Mouse (Mus musculus): Measurements from ENCODE around the gene Anxa8. TPM values are rescaled to one million over a fixed set of nuclear protein-coding genes. Genes with fewer than 3 reads are reported as not detected.

Gene Anxa8
- polyA plus RNA-seq, 1 experiment from 2014 or later, result 2.7 TPM

DNA sequence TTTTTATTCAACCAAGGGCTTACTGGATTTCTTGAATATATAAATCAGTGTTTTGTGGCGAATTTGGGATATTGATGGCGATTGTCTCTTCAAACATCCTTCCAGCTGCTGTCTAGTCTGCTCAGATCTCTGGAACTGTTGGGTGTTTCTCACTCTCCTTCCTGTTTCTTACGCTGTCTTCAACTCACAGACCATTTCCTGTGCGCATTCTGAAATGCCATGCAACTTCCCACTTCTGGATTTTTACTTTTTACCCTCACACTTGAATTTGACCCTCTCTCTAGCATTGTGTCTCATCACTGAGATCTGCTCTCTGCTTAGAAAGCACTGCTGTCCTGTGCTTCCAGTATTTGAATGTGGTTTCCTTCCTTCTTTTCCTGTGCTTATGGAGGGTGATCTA, 21.8 kb downstream of the Anxa8 start:
- Histone ChIP-seq H3K36me3 (ENCODE audit: insufficient read depth, low read length) (no peaks in the 10 kb centered on the region), H3K9ac (replicated peaks; ENCODE audit: low read length) (no peak overlapping the region), H3K4me1 (ENCODE audit: insufficient read depth, low read length) (peaks cover 3% of the 10 kb centered on the region; the same call in 1 of the 2 replicates), H3K27me3 (ENCODE audit: insufficient read depth, low read length) (no peaks in the 10 kb centered on the region), H3K4me2 (replicated peaks; ENCODE audit: low read depth, low read length) (no peak overlapping the region), H3K27ac (ENCODE audit: low read length) (no peak overlapping the region), H3K4me3 (ENCODE audit: low read length) (no peak overlapping the region), H3K9me3 (ENCODE audit: low read length) (no peaks in the 10 kb centered on the region)
- no peak for ATAC-seq (ENCODE audit: low FRiP score, low TSS enrichment)
- WGBS, result 73% methylated on average over 4 of the region's 4 CpGs

GRCm38 (mm10) chr14:34114311-34114710, 28.5 kb downstream of the Anxa8 start:
- no peak overlapping the region for H3K9ac ChIP-seq (replicated peaks; ENCODE audit: low read length)
- no peaks in the 10 kb centered on the region for H3K9me3 ChIP-seq (ENCODE audit: low read length)
- no peaks in the 10 kb centered on the region for H3K27me3 ChIP-seq (ENCODE audit: insufficient read depth, low read length)
- H3K4me2 ChIP-seq (replicated peaks; ENCODE audit: low read depth, low read length), result no peak overlapping the region
- WGBS, result 78% methylated on average over 4 of the region's 4 CpGs
- no peak for ATAC-seq (ENCODE audit: low FRiP score, low TSS enrichment)
- H3K36me3 ChIP-seq (ENCODE audit: insufficient read depth, low read length), result no peaks in the 10 kb centered on the region
- H3K4me1 ChIP-seq (ENCODE audit: insufficient read depth, low read length), result peaks cover 6% of the 10 kb centered on the region; the same call in 1 of the 2 replicates
- H3K4me3 ChIP-seq (ENCODE audit: low read length), result no peak overlapping the region
- no peak overlapping the region for H3K27ac ChIP-seq (ENCODE audit: low read length)

GRCm38 (mm10) chr14:34119046-34119723, 33.4 kb downstream of the Anxa8 start:
- no peak for ATAC-seq (ENCODE audit: low FRiP score, low TSS enrichment)
- Histone ChIP-seq H3K9me3 (ENCODE audit: low read length) (no peaks in the 10 kb centered on the region), H3K4me3 (ENCODE audit: low read length) (no peak overlapping the region), H3K4me2 (replicated peaks; ENCODE audit: low read depth, low read length) (no peak overlapping the region), H3K36me3 (ENCODE audit: insufficient read depth, low read length) (no peaks in the 10 kb centered on the region), H3K27me3 (ENCODE audit: insufficient read depth, low read length) (no peaks in the 10 kb centered on the region), H3K9ac (replicated peaks; ENCODE audit: low read length) (no peak overlapping the region), H3K27ac (ENCODE audit: low read length) (no peak overlapping the region), H3K4me1 (ENCODE audit: insufficient read depth, low read length) (peaks cover 20% of the 10 kb centered on the region)
- 60% methylated on average over 7 of the region's 7 CpGs for WGBS

DNA sequence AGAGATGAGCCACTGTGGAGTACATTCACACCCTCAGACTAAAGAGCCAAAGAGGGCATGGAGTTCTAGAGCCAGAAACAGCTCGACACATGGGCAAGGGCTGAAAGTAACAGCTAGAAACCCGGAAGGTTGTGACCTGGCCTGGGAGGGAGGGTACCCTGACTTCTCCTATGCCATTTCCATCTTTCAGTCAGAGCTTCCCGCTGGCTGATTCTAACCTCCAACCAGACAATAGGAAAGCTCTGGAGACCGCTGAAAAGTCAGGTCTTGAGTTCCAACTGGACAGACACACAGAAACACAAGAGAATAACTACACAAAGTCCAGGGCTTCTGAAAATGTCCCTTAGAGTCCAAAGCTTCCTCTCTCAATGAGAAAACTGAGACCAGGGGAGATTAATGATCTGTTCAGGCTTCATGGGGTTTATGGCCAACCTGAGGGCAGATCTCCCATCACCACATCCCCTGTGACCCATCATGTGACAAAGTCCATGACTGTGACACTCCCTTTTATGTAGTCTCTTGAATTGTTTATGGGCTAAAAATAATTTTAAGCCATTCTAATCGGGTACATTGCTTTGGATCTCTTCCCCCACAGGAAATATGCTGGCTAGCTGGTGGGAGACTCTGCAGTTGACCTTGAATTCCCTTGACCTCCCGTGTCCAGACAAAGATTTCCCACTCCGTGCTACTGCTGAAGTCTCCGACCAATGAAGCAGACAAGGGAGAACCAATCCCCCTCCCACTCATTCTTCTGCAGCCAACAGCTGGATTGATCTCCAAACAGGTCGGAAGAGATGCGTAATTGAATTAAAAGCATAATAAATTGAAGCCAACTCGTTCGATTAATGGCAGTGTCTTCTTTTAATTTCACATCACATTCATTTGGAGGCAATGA, 34.5 kb downstream of the Anxa8 start:
- WGBS, result 30% methylated on average over 12 of the region's 12 CpGs
- Histone ChIP-seq H3K4me3 (ENCODE audit: low read length) (no peak overlapping the region), H3K4me1 (ENCODE audit: insufficient read depth, low read length) (peaks cover 20% of the 10 kb centered on the region), H3K27ac (ENCODE audit: low read length) (no peak overlapping the region), H3K36me3 (ENCODE audit: insufficient read depth, low read length) (no peaks in the 10 kb centered on the region), H3K9ac (replicated peaks; ENCODE audit: low read length) (no peak overlapping the region), H3K4me2 (replicated peaks; ENCODE audit: low read depth, low read length) (0 out of 2 replicates have a peak overlapping the region, but pooled peaks have one; percentile 1), H3K9me3 (ENCODE audit: low read length) (no peaks in the 10 kb centered on the region), H3K27me3 (ENCODE audit: insufficient read depth, low read length) (no peaks in the 10 kb centered on the region)
- peak; percentile 86 for ATAC-seq (ENCODE audit: low FRiP score, low TSS enrichment)

GRCm38 (mm10) chr14:34120923-34121351, 35.2 kb downstream of the Anxa8 start:
- Histone ChIP-seq H3K4me2 (replicated peaks; ENCODE audit: low read depth, low read length) (no peak overlapping the region), H3K27me3 (ENCODE audit: insufficient read depth, low read length) (no peaks in the 10 kb centered on the region), H3K9me3 (ENCODE audit: low read length) (no peaks in the 10 kb centered on the region), H3K36me3 (ENCODE audit: insufficient read depth, low read length) (no peaks in the 10 kb centered on the region), H3K27ac (ENCODE audit: low read length) (no peak overlapping the region), H3K4me1 (ENCODE audit: insufficient read depth, low read length) (peaks cover 20% of the 10 kb centered on the region), H3K4me3 (ENCODE audit: low read length) (no peak overlapping the region), H3K9ac (replicated peaks; ENCODE audit: low read length) (no peak overlapping the region)
- 47% methylated on average over 3 of the region's 3 CpGs for WGBS
- ATAC-seq (ENCODE audit: low FRiP score, low TSS enrichment), result peak; percentile 70

DNA sequence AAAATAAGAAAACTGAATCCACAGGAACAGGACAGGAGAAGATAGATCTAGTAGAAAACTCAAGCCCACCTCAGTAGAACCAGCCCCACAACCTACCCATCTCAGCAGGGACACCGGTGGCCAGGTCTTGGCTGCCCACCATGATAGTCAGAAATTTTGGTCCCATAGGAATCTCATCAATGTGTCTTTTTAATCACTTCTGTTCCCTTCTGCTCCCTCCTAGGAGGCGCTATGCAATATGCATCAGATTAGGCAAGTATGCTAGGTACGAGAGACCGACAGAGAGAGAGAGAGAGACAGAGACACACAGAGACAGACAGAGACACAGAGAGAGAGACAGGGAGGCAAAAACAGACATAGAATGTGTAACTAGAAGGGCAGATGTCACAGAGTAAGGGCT, 35.9 kb downstream of the Anxa8 start:
- Histone ChIP-seq H3K4me3 (ENCODE audit: low read length) (no peak overlapping the region), H3K36me3 (ENCODE audit: insufficient read depth, low read length) (no peaks in the 10 kb centered on the region), H3K27ac (ENCODE audit: low read length) (no peak overlapping the region), H3K4me1 (ENCODE audit: insufficient read depth, low read length) (peaks cover 20% of the 10 kb centered on the region), H3K4me2 (replicated peaks; ENCODE audit: low read depth, low read length) (no peak overlapping the region), H3K9me3 (ENCODE audit: low read length) (no peaks in the 10 kb centered on the region), H3K9ac (replicated peaks; ENCODE audit: low read length) (no peak overlapping the region), H3K27me3 (ENCODE audit: insufficient read depth, low read length) (no peaks in the 10 kb centered on the region)
- ATAC-seq (ENCODE audit: low FRiP score, low TSS enrichment), result no peak
- 90% methylated on average over 4 of the region's 4 CpGs for WGBS

DNA sequence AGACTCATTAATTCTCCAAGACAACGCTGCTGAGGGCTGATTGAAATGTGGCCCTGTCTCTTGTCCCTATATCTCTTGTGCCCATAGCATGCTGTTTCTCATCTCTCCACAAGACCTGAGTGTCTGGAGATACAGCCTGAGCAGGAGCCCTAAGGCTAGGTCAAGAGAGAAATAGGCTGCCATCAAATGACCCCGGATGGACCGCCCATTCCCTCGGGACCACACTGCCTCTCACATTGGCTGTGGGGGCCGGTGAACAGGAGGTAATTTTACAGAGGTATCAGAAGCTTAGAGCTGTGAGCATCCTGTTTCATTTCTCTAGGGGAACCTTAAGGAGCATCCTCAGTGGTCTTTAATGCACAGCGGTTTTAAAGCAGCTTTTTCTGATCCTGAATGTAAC, 45.4 kb downstream of the Anxa8 start:
- WGBS, result 53% methylated on average over 6 of the region's 6 CpGs
- H3K9me3 ChIP-seq (ENCODE audit: low read length), result no peaks in the 10 kb centered on the region
- ATAC-seq (ENCODE audit: low FRiP score, low TSS enrichment), result no peak

GRCm38 (mm10) chr14:34135391-34135790, 49.6 kb downstream of the Anxa8 start:
- Histone ChIP-seq H3K4me2 (replicated peaks; ENCODE audit: low read depth, low read length) (no peak overlapping the region), H3K9me3 (ENCODE audit: low read length) (no peaks in the 10 kb centered on the region), H3K27me3 (ENCODE audit: insufficient read depth, low read length) (no peaks in the 10 kb centered on the region), H3K4me1 (ENCODE audit: insufficient read depth, low read length) (no peaks in the 10 kb centered on the region), H3K4me3 (ENCODE audit: low read length) (no peak overlapping the region), H3K36me3 (ENCODE audit: insufficient read depth, low read length) (no peaks in the 10 kb centered on the region), H3K9ac (replicated peaks; ENCODE audit: low read length) (no peak overlapping the region), H3K27ac (ENCODE audit: low read length) (no peak overlapping the region)
- no peak for ATAC-seq (ENCODE audit: low FRiP score, low TSS enrichment)

More for the DNA sequence above, 45.4 kb downstream of the Anxa8 start:
- Histone ChIP-seq H3K9ac (replicated peaks; ENCODE audit: low read length) (no peak overlapping the region), H3K36me3 (ENCODE audit: insufficient read depth, low read length) (no peaks in the 10 kb centered on the region), H3K4me1 (ENCODE audit: insufficient read depth, low read length) (no peaks in the 10 kb centered on the region), H3K27ac (ENCODE audit: low read length) (no peak overlapping the region), H3K4me3 (ENCODE audit: low read length) (no peak overlapping the region), H3K4me2 (replicated peaks; ENCODE audit: low read depth, low read length) (no peak overlapping the region), H3K27me3 (ENCODE audit: insufficient read depth, low read length) (no peaks in the 10 kb centered on the region)

DNA sequence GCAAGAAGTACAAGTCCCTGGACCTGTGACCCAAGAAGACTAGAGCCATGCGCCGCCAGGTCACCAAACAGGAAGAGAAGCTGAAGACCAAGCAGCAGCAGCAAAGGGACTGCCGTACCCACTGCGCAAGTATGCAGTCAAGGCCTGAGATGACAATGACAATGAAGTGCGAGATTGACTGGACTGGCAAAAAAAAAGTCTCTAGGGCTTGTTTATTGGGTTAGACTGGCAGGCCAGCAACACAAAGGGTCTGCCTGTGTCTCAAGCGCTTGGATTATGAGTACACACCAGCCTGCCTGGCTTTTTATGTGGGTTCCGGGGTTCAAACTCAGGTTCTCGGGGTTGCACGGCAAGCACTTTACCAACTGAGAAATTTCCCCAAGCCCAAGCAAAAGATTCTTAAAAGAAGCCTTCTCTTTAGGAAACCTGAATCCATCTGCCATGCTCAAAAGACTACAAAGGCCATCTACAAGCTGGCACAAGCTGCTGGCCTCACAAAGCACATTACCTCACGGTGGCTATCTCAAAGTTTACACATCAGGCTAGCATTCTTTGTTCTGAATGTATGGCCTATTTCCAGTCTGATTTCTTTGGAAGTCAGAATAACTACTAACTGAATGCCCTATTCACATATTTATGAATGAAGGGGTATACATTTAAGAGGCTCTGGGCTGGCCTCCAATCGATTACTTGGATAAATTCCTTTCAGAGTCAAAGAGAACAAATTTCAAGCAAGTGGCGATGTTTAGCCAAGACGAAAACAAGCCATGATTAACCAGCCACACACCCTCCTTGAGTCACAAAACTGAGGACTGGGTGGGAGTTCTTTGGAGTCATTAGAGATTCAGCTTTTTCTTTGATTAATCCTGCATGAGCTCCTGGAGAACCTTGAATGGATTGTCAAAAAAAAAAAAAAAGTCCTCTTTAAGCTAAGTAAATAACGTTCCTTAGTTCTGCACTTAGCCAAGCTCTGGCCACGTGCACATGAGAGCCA, 54.2 kb downstream of the Anxa8 start:
- H3K27me3 ChIP-seq (ENCODE audit: insufficient read depth, low read length), result no peaks in the 10 kb centered on the region
- no peak for ATAC-seq (ENCODE audit: low FRiP score, low TSS enrichment)
- no peak overlapping the region for H3K9ac ChIP-seq (replicated peaks; ENCODE audit: low read length)
- H3K4me3 ChIP-seq (ENCODE audit: low read length), result no peak overlapping the region
- H3K9me3 ChIP-seq (ENCODE audit: low read length), result no peaks in the 10 kb centered on the region
- 90% methylated on average over 15 of the region's 15 CpGs for WGBS
- H3K4me1 ChIP-seq (ENCODE audit: insufficient read depth, low read length), result no peaks in the 10 kb centered on the region
- H3K4me2 ChIP-seq (replicated peaks; ENCODE audit: low read depth, low read length), result no peak overlapping the region
- H3K27ac ChIP-seq (ENCODE audit: low read length), result no peak overlapping the region
- no peaks in the 10 kb centered on the region for H3K36me3 ChIP-seq (ENCODE audit: insufficient read depth, low read length)

All from kidney, embryonic 16.5 days (tissue).